Mouse (Mus musculus) layer of hippocampus, postnatal 25 days (tissue): ENCODE data around the gene Gm40460. TPM values are rescaled to one million over a fixed set of nuclear protein-coding genes. Genes with fewer than 3 reads are reported as not detected.
A peak's percentile ranks its signal among the peaks of the same experiment; 100 is the strongest.
"Not testable (repeated sequence)": the region's sequence is repeated elsewhere in the genome, so short reads cannot be mapped to it uniquely, and the experiment has no call there.

Experiments
- DNase-seq, 2 experiments: peaks; one replicate each; pipeline ENCODE4 v3.0.0; 2022; ENCODE audit warnings: mixed read lengths in 2 of 2, low spot score in 1 of 2; ENCODE audit errors: extremely low spot score in 1 of 2
- total RNA-seq, 2 experiments: library from RNA; stranded (reverse); gene quantifications; 2 replicates each; pipeline ENCODE4 v1.2.3; 2021

Gene Gm40460
- not detected for total RNA-seq

DNA sequence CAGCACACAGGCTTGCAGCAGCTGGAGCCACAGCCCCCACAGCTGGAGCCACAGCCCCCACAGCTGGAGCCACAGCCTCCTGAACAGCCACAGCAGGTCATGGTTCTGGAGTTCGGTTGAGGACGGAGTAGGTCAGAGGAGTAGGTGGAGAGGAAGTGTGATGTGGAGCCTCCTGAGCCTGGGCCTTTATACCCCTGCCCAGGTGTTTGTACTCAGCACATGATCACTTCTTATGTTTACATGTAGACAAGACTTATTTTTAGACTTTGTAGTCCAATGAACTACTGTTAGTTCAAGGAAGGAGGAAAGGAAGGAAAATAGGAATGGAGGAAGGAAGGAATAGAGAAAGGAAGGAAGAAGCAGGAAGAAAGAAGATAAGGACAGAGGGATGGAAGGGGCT, at the start of gene Gm40460:
TSS of gene Gm40460 (minus strand) at position 101 of the 400 bp plus-strand sequence.
- no peak for DNase-seq

- not testable (repeated sequence) for DNase-seq
Measured at GRCm38 (mm10) chr7:142285910-142286612, 45.2 kb upstream of the Gm40460 start.

DNA sequence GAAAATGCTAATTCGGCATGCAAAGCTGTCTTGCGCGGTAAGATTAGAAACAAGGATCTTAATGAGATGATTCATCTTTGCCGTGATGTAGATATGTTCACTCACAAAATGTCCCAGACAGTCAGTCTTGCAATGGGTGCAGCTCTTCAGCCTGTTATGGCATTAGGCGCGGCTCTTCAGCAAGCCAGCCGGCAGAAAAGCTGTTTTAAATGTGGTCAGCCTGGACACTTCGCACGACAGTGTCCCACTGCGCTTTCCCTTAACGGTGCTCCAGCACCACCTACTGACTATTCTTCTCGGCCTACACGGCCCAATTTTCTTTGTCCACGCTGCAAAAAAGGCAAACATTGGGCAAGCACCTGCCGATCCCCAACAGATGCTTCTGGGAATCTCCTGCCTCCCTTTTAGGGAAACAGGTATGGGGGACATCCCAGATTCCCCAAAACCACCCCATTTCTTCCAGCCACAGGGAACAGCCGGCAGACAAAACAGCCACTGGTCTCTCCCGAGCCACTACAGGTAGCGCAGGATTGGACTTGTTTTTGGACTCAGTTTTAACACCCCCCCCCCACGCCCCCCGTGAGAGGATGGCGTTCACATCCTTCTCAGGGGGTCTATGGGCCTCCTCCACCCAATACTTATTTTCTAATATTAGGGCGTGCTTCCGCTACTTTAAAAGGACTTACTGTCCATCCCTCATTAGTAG, 44.4 kb upstream of the Gm40460 start:
- DNase-seq, result peak in 1 of 2 experiments; percentile 11

GRCm38 (mm10) chr7:142284615-142285080, 43.8 kb upstream of the Gm40460 start:
- DNase-seq, result peak; percentile 73 to 98

DNA sequence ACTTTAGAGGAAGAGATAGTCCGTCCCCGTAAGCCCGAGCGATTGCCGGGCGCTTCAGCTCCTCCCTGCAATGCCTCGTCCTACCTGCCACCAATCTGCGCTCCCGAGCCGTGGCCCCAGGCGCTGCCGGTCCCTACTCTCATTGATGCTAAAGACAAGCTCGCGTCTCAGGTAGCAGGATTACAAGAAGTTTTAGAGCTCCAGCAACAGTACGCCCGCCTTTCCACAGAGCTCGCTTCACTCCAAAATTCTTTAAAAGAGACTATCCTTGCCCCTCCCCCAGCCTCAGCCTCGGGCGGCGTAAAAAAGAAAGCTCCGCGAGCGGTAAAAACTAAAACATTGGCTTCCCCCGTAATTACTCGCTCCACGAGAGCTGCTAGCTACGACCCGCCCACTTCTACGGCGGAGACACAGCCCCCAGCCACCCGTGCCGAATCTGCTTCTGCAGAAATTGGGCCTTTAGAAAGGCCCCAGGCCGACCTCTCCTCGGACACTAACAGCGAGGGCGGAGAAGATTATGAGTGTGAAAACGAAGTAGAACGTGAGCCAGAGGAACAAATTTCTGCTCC, 43.2 kb upstream of the Gm40460 start:
- DNase-seq, result peak; percentile 13 to 16

DNA sequence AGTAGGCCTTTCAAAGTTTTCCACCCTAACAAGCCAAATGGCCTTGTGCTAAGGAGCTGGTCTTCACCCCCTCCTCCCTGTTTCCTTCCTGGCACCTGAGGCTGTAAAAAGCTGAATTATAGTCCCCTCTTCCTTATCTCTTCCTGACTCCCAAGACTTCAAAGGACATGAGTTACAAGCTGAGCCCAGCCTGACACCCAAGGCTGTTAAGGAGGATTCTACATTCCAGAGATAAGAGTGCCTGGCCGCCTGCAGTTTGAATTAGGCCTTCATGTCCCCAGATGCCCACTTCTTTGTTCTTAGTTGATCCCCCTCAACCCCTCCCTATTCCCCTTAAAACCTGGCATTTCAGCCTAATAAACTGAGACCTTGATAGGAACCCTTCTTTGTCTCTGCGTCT, 42.0 kb upstream of the Gm40460 start:
- not testable (repeated sequence) for DNase-seq

DNA sequence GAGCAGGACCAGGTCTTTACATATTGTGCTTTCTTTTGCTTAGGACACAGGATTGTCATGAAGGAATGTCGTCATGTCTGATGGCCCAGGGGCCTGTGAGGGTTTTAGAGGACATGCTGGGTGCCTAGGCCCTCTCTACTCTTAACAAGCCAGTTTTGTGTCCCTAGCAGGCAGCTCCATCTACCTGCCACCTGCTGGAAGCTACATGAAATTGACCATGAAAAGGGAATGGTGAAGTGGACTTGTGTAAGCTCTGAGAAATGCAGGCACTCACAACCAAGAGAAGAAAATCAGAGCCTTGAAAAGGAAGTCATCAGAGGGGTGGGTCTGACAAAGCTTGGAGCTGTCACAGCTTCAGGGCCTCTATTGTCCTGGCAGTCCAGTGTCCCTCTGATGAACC, 38.4 kb upstream of the Gm40460 start:
- not testable (repeated sequence) for DNase-seq

DNA sequence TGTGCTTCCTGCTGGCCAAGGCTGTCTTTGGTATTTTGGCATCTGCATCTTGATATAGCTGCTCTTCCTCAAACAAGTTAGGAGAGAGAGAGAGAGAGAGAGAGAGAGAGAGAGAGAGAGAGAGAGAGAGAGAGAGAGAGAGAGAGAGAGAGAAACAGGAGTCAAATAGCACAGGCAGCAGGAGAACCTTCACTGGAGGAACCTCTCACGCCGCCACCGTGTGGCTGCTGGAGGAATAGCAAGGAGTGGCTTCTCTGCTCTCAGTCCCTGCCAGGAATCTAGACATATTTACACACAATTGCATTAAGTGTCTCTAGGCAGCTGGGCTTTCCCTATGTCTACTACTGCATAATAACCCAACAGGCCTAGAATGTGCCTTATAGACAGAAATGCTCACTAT, 37.3 kb upstream of the Gm40460 start:
- peak; percentile 43 to 75 for DNase-seq

DNA sequence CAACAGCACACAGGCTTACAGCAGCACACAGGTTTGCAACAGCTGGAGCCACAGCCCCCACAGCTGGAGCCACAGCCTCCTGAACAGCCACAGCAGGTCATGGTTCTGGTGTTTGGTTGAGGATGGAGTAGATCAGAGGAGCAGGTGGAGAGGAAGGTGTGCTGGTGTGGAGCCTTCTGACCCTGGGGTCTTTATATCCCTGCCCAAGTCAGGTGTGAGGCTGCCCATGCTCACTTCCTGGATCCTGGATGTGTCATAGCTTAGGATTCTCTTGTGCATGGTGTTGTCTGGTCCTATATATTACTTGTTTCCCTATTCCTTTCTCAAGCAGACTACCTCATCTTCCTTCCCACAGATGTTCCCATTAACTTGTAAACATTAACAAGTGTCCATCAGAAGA, 33.4 kb upstream of the Gm40460 start, which contains the start of gene Gm4559:
TSS of gene Gm4559 (minus strand) at position 101 of the 400 bp plus-strand sequence.
- not testable (repeated sequence) for DNase-seq

- not testable (repeated sequence) for DNase-seq
Measured at GRCm38 (mm10) chr7:142258254-142258653, 17.4 kb upstream of the Gm40460 start, which contains the start of gene Gm2431. TSS of gene Gm2431 (minus strand) at chr7:142258354.

DNA sequence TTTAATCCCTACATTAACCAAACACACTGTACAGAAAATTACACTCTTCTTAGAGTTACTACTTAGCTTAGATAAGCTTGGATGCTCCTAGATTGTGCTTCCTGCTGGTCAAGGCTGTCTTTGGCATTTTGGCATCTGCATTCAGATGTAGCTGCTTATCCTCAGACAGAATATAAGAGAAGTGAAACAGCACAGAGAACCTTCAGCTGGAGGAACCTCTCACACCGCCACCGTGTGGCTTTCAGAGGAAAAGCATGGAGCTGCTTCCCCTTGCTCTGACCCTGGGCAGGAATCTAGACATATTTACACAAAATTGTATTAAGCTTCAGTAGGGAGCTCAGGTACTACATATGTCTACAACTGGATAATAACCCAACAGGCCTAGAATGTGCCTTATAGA, 14.6 kb upstream of the Gm40460 start:
- peak in 1 of 2 experiments; percentile 47 for DNase-seq

DNA sequence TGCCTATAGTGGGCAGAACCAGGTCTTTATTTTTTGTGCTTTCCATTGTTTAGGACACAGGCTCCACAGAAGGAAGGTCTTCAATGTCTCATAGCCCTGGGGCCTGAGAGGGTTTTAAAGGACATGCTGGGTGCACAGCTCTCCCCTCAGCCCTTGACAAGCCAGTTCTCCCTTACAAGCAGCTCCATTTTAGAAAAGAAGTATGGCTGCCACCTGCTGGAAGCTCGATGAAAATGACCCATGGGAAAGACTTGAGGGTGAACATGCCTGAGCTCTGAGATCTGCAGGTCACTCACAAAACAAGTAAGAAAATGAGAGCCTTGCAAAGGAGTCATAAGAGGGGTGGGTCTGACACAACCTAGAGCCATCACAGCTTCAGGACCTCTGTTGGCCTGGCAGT, 8.9 kb upstream of the Gm40460 start:
- DNase-seq, result peak; percentile 11 to 58

DNA sequence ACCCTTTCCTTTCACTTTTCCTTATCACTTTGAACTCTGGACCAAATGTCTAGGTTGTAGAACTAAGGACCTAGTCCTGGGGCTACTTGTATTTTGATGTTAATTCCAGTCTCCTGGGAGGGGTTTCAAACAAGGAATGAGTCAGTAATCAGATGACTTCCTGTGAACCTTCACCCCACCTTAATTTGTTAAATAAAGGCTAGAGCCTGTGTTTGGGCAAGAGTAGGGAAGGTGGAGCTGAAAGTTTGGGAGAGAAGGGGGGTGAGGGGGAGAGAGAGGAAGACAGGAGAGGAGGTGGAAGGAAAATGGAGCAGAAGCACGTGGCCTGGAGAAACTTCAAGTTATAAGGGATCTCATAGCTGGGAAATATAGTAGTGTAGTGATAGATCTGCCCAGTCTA, 9.3 kb downstream of the Gm40460 start:
- DNase-seq, result no peak

DNA sequence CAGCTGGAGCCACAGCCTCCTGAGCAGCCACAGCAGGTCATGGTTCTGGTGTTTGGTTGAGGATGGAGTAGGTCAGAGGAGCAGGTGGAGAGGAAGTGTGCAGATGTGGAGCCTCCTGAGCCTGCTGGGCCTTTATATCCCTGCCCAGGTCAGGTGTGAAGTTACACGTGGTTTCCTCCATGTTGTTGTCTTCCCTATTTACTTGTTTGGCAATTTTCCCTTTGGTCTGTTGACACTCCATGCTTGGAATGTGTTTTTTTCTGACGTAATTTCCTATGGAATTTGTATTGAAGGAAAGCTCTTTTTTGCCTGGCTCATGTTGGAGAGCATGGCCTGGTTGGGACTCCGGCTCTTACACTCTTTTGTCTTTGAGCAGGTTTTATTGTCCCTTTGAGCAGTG, 11.0 kb downstream of the Gm40460 start, which contains the start of gene Krtap5-5:
TSS of gene Krtap5-5 (minus strand) at position 101 of the 400 bp plus-strand sequence.
- DNase-seq, result not testable (repeated sequence)

- DNase-seq, result no peak
Measured at GRCm38 (mm10) chr7:142224518-142224917, 16.4 kb downstream of the Gm40460 start.

DNA sequence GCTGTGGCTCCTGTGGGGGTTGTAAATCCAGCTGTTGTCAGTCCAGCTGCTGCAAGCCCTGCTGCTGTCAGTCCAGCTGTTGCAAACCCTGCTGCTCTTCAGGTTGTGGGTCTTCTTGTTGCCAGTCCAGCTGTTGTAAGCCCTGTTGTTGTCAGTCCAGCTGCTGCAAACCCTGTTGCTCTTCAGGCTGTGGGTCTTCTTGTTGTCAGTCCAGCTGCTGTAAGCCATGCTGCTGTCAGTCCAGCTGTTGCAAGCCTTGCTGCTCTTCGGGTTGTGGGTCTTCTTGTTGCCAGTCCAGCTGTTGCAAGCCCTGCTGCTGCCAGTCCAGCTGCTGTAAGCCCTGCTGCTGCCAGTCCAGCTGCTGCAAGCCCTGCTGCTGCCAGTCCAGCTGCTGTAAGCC, 28.7 kb downstream of the Gm40460 start:
- DNase-seq, result not testable (repeated sequence)

- DNase-seq, result no peak
Measured at GRCm38 (mm10) chr7:142211559-142211958, 29.3 kb downstream of the Gm40460 start, which contains the start of gene Gm7579. TSS of gene Gm7579 (plus strand) at chr7:142211859.

- not testable (repeated sequence) for DNase-seq
Measured at GRCm38 (mm10) chr7:142206891-142207290, 34.0 kb downstream of the Gm40460 start.

- no peak for DNase-seq
Measured at GRCm38 (mm10) chr7:142205488-142205887, 35.4 kb downstream of the Gm40460 start.

GRCm38 (mm10) chr7:142201064-142201463, 39.8 kb downstream of the Gm40460 start, which contains the start of gene Krtap5-3:
TSS of gene Krtap5-3 (plus strand) at chr7:142201364.
- no peak for DNase-seq

- no peak for DNase-seq
Measured at GRCm38 (mm10) chr7:142198748-142199147, 42.1 kb downstream of the Gm40460 start.
